Mouse (Mus musculus) layer of hippocampus, adult 18-20 months (tissue): ENCODE measurements at regions not wholly inside any gene's neighbourhood (a gene's known extent, or its start where the extent isn't known, plus 50 kb on each side); places are given as distances from the start of the nearest gene placed in this dataset.

Experiments
- DNase-seq, 2 experiments: peaks; one replicate each; pipeline ENCODE4 v3.0.0; 2022; ENCODE audit warnings: low spot score in 2 of 2

DNA sequence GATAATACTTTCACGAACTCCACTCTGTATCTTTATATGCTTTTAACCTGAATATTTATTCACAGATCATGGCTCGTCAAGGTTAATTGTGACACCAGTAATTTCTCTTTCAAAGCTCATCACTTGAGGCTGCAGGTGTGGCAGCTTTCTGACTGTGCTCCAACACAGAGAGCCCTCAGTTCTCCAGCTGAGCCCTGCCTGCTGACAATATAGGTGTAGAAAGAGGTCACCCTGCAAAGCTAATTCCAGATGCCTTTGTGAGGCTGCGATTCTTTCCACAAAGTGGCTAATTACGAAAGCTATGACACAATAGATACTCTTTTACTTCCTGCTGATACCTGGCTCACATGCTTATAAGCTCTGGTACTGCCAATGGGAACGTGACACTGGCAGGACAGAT lies 64.0 kb downstream of the Slitrk5 start:
- DNase-seq, result no peak

GRCm38 (mm10) chr14:111763616-111764015 lies 88.7 kb downstream of the Slitrk5 start:
- no peak for DNase-seq

DNA sequence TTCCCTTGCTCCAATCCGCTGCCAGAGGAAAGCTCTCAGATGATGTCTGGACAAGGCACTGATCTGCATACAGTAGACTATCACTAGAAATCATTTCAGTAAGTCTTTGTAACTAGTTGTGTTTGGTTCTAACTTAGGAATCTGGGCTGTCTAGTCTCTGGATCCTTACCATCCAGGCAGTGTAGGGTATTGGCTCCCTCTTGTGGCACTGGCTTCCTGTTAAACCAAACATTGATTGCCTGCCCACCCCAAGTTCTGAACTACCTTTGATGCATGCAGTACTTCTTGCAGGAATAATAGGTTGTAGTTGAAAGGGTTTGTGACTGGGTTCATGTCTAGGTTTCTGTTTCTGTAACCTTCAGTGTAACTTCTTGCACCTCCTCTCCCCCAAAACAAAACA lies 103.3 kb downstream of the Slitrk5 start:
- DNase-seq, result peak in 1 of 2 experiments; percentile 12

GRCm38 (mm10) chr14:111808025-111808424 lies 133.1 kb downstream of the Slitrk5 start:
- DNase-seq, result no peak

DNA sequence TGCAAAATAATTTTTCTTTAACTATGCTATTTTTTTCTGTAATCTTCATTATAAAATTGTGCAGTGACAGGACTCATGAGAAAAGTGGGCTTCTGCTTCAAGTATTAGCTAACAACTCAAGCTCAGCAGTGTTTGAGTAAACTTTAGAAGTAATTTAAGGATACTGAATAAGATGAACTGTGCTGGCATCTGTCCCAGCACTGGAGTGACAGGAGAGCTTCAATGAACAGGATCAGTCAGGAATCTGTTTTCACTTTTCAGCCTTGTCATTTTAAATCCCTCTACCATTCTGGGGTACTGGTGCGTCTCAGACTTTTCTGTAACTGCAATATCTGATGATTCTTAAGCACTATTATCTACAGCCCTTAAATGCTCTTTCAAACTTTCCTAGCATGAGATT lies 135.0 kb downstream of the Slitrk5 start:
- DNase-seq, result no peak

GRCm38 (mm10) chr14:111822047-111822730 lies 147.3 kb downstream of the Slitrk5 start:
- peak in 1 of 2 experiments; percentile 13 for DNase-seq
